Mouse (Mus musculus): ENCODE results near the gene Apoa5. TPM values are rescaled to one million over a fixed set of nuclear protein-coding genes. Genes with fewer than 3 reads are reported as not detected.

Apoa5 gene
- polyA plus RNA-seq (2015; fragmentation: Nextera tagmentation; extraction: Ambion mirVana): 0.08 and 0.24 TPM in 2 replicates

GRCm38 (mm10) chr9:46268343-46268873 lies at the start of gene Apoa5:
Gene Apoa5 (plus strand): TSS chr9:46268633.
- Histone ChIP-seq H3K27ac (no peak within 1 kb of the TSS), H3K36me3 (ENCODE audit: insufficient read depth, low read length) (no peaks in the 10 kb centered on the region), H3K9me3 (replicated peaks; ENCODE audit: low read length) (no peaks in the 10 kb centered on the region), H3K4me1 (replicated peaks; ENCODE audit: insufficient read depth, low read length) (no peaks in the 10 kb centered on the region), H3K27me3 (ENCODE audit: insufficient read depth, low read length) (no peaks in the 10 kb centered on the region), H3K4me3 (replicated peaks; ENCODE audit: low read depth, low read length) (no peak within 1 kb of the TSS), H3K9ac (ENCODE audit: low read depth, low read length) (no peak within 1 kb of the TSS), H3K4me2 (ENCODE audit: low read length) (no peak within 1 kb of the TSS)
- ATAC-seq (replicated peaks; ENCODE audit: low FRiP score, low read depth): no peak
- TF ChIP-seq CTCF (IDR thresholded peaks at IDR 0.05; ENCODE audit: low read depth): no peak
- WGBS: 44% methylated on average over 7 of the region's 7 CpGs
- DNase-seq (ENCODE audit: low spot score): no peak

- no peak overlapping the region for H3K4me2 ChIP-seq (ENCODE audit: low read length)
- no peak overlapping the region for H3K4me3 ChIP-seq (replicated peaks; ENCODE audit: low read depth, low read length)
- no peak for TF ChIP-seq CTCF (IDR thresholded peaks at IDR 0.05; ENCODE audit: low read depth)
- H3K36me3 ChIP-seq (ENCODE audit: insufficient read depth, low read length): peaks cover 25% of the 10 kb centered on the region
- DNase-seq (ENCODE audit: low spot score) (no peak), ATAC-seq (replicated peaks; ENCODE audit: low FRiP score, low read depth) (no peak)
- no peaks in the 10 kb centered on the region for H3K27me3 ChIP-seq (ENCODE audit: insufficient read depth, low read length)
- no peaks in the 10 kb centered on the region for H3K9me3 ChIP-seq (replicated peaks; ENCODE audit: low read length)
- H3K4me1 ChIP-seq (replicated peaks; ENCODE audit: insufficient read depth, low read length): no peaks in the 10 kb centered on the region
- 82% methylated on average over 6 of the region's 6 CpGs for WGBS
- H3K9ac ChIP-seq (ENCODE audit: low read depth, low read length): no peak overlapping the region
- H3K27ac ChIP-seq: no peak overlapping the region
Observed at GRCm38 (mm10) chr9:46223090-46223489, 45.3 kb upstream of the Apoa5 start.

- Histone ChIP-seq H3K36me3 (ENCODE audit: insufficient read depth, low read length) (peaks cover 25% of the 10 kb centered on the region), H3K27me3 (ENCODE audit: insufficient read depth, low read length) (no peaks in the 10 kb centered on the region), H3K4me1 (replicated peaks; ENCODE audit: insufficient read depth, low read length) (no peaks in the 10 kb centered on the region), H3K4me3 (replicated peaks; ENCODE audit: low read depth, low read length) (no peak overlapping the region), H3K9me3 (replicated peaks; ENCODE audit: low read length) (no peaks in the 10 kb centered on the region), H3K27ac (no peak overlapping the region), H3K4me2 (ENCODE audit: low read length) (no peak overlapping the region), H3K9ac (ENCODE audit: low read depth, low read length) (no peak overlapping the region)
- TF ChIP-seq CTCF (IDR thresholded peaks at IDR 0.05; ENCODE audit: low read depth): no peak
- no peak for ATAC-seq (replicated peaks; ENCODE audit: low FRiP score, low read depth)
- DNase-seq (ENCODE audit: low spot score): no peak
- 56% methylated on average over 3 of the region's 3 CpGs for WGBS
Observed at GRCm38 (mm10) chr9:46224101-46224500, 44.3 kb upstream of the Apoa5 start.

- 55% methylated on average over 5 of the region's 5 CpGs for WGBS
- H3K9ac ChIP-seq (ENCODE audit: low read depth, low read length): no peak overlapping the region
- peaks cover 18% of the 10 kb centered on the region for H3K36me3 ChIP-seq (ENCODE audit: insufficient read depth, low read length)
- no peaks in the 10 kb centered on the region for H3K27me3 ChIP-seq (ENCODE audit: insufficient read depth, low read length)
- TF ChIP-seq CTCF (IDR thresholded peaks at IDR 0.05; ENCODE audit: low read depth): no peak
- H3K4me2 ChIP-seq (ENCODE audit: low read length): no peak overlapping the region
- H3K9me3 ChIP-seq (replicated peaks; ENCODE audit: low read length): no peaks in the 10 kb centered on the region
- DNase-seq (ENCODE audit: low spot score): no peak
- H3K4me3 ChIP-seq (replicated peaks; ENCODE audit: low read depth, low read length): no peak overlapping the region
- no peak overlapping the region for H3K27ac ChIP-seq
- no peak for ATAC-seq (replicated peaks; ENCODE audit: low FRiP score, low read depth)
- H3K4me1 ChIP-seq (replicated peaks; ENCODE audit: insufficient read depth, low read length): no peaks in the 10 kb centered on the region
Observed at GRCm38 (mm10) chr9:46224945-46225660, 43.3 kb upstream of the Apoa5 start.

GRCm38 (mm10) chr9:46227064-46227614 lies 41.3 kb upstream of the Apoa5 start:
- peaks cover 6% of the 10 kb centered on the region; the same call in 1 of the 2 replicates for H3K4me1 ChIP-seq (replicated peaks; ENCODE audit: insufficient read depth, low read length)
- H3K36me3 ChIP-seq (ENCODE audit: insufficient read depth, low read length): peaks cover under 1% of the 10 kb centered on the region; the same call in 1 of the 2 replicates
- no peak overlapping the region for H3K4me3 ChIP-seq (replicated peaks; ENCODE audit: low read depth, low read length)
- no peak for DNase-seq (ENCODE audit: low spot score)
- no peaks in the 10 kb centered on the region for H3K9me3 ChIP-seq (replicated peaks; ENCODE audit: low read length)
- no peak overlapping the region for H3K27ac ChIP-seq
- ATAC-seq (replicated peaks; ENCODE audit: low FRiP score, low read depth): no peak
- H3K9ac ChIP-seq (ENCODE audit: low read depth, low read length): no peak overlapping the region
- H3K27me3 ChIP-seq (ENCODE audit: insufficient read depth, low read length): no peaks in the 10 kb centered on the region
- no peak overlapping the region for H3K4me2 ChIP-seq (ENCODE audit: low read length)
- no peak for TF ChIP-seq CTCF (IDR thresholded peaks at IDR 0.05; ENCODE audit: low read depth)
- 89% methylated on average over 3 of the region's 3 CpGs for WGBS

GRCm38 (mm10) chr9:46228491-46228890 lies 39.9 kb upstream of the Apoa5 start, which contains the start of gene Apoa1:
Gene Apoa1 (plus strand): TSS chr9:46228580.
- Histone ChIP-seq H3K4me1 (replicated peaks; ENCODE audit: insufficient read depth, low read length) (peaks cover 6% of the 10 kb centered on the region; the same call in 1 of the 2 replicates), H3K4me2 (ENCODE audit: low read length) (no peak within 1 kb of the TSS), H3K36me3 (ENCODE audit: insufficient read depth, low read length) (no peaks in the 10 kb centered on the region), H3K4me3 (replicated peaks; ENCODE audit: low read depth, low read length) (no peak within 1 kb of the TSS), H3K9ac (ENCODE audit: low read depth, low read length) (no peak within 1 kb of the TSS), H3K27ac (no peak within 1 kb of the TSS), H3K9me3 (replicated peaks; ENCODE audit: low read length) (no peaks in the 10 kb centered on the region), H3K27me3 (ENCODE audit: insufficient read depth, low read length) (no peaks in the 10 kb centered on the region)
- no peak for DNase-seq (ENCODE audit: low spot score)
- TF ChIP-seq CTCF (IDR thresholded peaks at IDR 0.05; ENCODE audit: low read depth): no peak
- ATAC-seq (replicated peaks; ENCODE audit: low FRiP score, low read depth): no peak
- 60% methylated on average over 9 of the region's 9 CpGs for WGBS

Data from kidney, postnatal 0 days (tissue).